29 mouse cellular contexts compared by ENCODE assay signal in the genomic region with DNA sequence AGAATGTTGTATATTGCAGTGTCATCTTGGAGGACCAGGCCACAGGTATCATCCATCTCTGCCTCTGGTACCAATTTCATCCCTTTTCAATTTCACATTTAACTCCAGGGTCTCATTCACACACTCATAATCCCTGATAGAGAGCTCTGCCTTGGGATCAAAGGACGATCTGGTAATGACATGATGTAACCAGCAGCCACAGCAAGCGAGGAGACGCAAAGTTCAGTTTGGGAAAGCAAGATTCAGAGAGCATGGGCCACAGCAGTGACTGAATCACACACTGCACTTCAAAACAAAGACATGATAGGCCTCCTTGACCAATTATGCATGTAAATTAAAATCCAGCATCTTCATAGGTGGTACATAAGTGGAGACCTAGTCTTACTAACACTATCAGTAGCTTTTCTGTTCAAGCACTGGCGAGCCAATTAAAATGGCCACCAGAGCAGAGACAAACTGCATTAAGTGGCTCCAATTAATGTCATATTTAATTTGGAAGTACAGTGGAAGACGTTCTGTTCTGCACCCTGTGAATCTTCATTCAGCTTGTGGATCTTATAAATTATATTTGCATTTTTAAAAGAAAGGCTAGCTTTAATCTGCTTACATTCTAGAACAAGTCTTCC.
DNase-seq lines count a peak whose midpoint lies in the region; ATAC-seq and TF ChIP-seq lines count a peak whose summit lies in the region.
"Had no signal": no experiment of that assay in that cellular context is flagged by ENCODE, and none has a peak within 500 bp of the region (broad histone marks: within the 10 kb centered on the region; RNA-seq: fewer than 3 reads in every experiment).

No protein-coding gene starts in this region.

- no peak overlapping the region for H3K4me3 ChIP-seq in forebrain, embryonic 12.5 days (replicated peaks)
- H3K4me3 ChIP-seq in forebrain, embryonic 15.5 days = no peak overlapping the region
- no peak overlapping the region for H3K4me3 ChIP-seq in midbrain, embryonic 13.5 days (replicated peaks)
- no peak overlapping the region for H3K4me3 ChIP-seq in midbrain, postnatal 0 days (ENCODE audit: low read depth, low read length)
- no peak overlapping the region for H3K4me3 ChIP-seq in heart, embryonic 11.5 days (ENCODE audit: low read depth, low read length)
- no peak overlapping the region for H3K4me3 ChIP-seq in neural tube, embryonic 15.5 days (replicated peaks)
- H3K4me3 ChIP-seq: embryonic facial prominence, embryonic 10.5 days; embryonic facial prominence, embryonic 13.5 days; erythroblast, embryonic 14.5 days; heart, embryonic 13.5 days had no signal

- no peak overlapping the region for H3K27ac ChIP-seq in forebrain, embryonic 12.5 days
- H3K27ac ChIP-seq in forebrain, embryonic 15.5 days (replicated peaks) = no peak overlapping the region
- H3K27ac ChIP-seq in midbrain, embryonic 13.5 days = no peak overlapping the region
- no peak overlapping the region for H3K27ac ChIP-seq in midbrain, postnatal 0 days (ENCODE audit: low read depth, low read length)
- no peak overlapping the region for H3K27ac ChIP-seq in heart, embryonic 11.5 days (ENCODE audit: low read depth, low read length)
- H3K27ac ChIP-seq in neural tube, embryonic 15.5 days (replicated peaks) = no peak overlapping the region
- H3K27ac ChIP-seq: embryonic facial prominence, embryonic 10.5 days; embryonic facial prominence, embryonic 13.5 days; heart, embryonic 13.5 days; hindbrain, embryonic 14.5 days; hindbrain, postnatal 0 days had no signal

- no peak overlapping the region for H3K4me2 ChIP-seq in forebrain, embryonic 12.5 days
- H3K4me2 ChIP-seq in forebrain, embryonic 15.5 days (replicated peaks) = no peak overlapping the region
- H3K4me2 ChIP-seq in midbrain, embryonic 13.5 days (replicated peaks) = no peak overlapping the region
- no peak overlapping the region for H3K4me2 ChIP-seq in midbrain, postnatal 0 days (ENCODE audit: low read depth, low read length, poor library complexity, severe bottlenecking)
- H3K4me2 ChIP-seq in heart, embryonic 11.5 days = no peak overlapping the region
- no peak overlapping the region for H3K4me2 ChIP-seq in neural tube, embryonic 15.5 days
- H3K4me2 ChIP-seq: embryonic facial prominence, embryonic 13.5 days; heart, embryonic 13.5 days; hindbrain, embryonic 14.5 days had no signal

- TF ChIP-seq CTCF in midbrain, postnatal 0 days (IDR thresholded peaks at IDR 0.05) = no peak
- no peak for TF ChIP-seq CTCF in brain, embryonic 14.5 days (IDR thresholded peaks at IDR 0.05; ENCODE audit: borderline replicate concordance, extremely low read depth, insufficient read depth, insufficient read length)

- peaks cover 2% of the 10 kb centered on the region; the same call in 1 of the 2 replicates for H3K4me1 ChIP-seq in forebrain, embryonic 12.5 days
- H3K4me1 ChIP-seq in forebrain, embryonic 15.5 days = no peaks in the 10 kb centered on the region
- no peaks in the 10 kb centered on the region; the same call in 1 of the 2 replicates for H3K4me1 ChIP-seq in midbrain, embryonic 13.5 days (replicated peaks)
- H3K4me1 ChIP-seq in midbrain, postnatal 0 days (ENCODE audit: insufficient read depth, low read length) = no peaks in the 10 kb centered on the region
- H3K4me1 ChIP-seq in heart, embryonic 11.5 days (ENCODE audit: control insufficient read depth, insufficient read depth, low read length) = no peaks in the 10 kb centered on the region
- H3K4me1 ChIP-seq in neural tube, embryonic 15.5 days = no peaks in the 10 kb centered on the region
- H3K4me1 ChIP-seq: embryonic facial prominence, embryonic 10.5 days; embryonic facial prominence, embryonic 13.5 days; heart, embryonic 13.5 days had no signal

- peak; percentile 22; the same call in 1 of the 2 replicates for ATAC-seq in forebrain, embryonic 12.5 days (ENCODE audit: low FRiP score)
- no peak for ATAC-seq in forebrain, embryonic 15.5 days (replicated peaks)
- peak; percentile 55 for ATAC-seq in midbrain, embryonic 13.5 days
- no peak for ATAC-seq in midbrain, postnatal 0 days (ENCODE audit: low FRiP score)
- no peak for ATAC-seq in heart, embryonic 11.5 days (replicated peaks; ENCODE audit: insufficient number of reproducible peaks, low FRiP score, low TSS enrichment)
- no peak for ATAC-seq in neural tube, embryonic 15.5 days (ENCODE audit: low FRiP score)
- ATAC-seq: hindbrain, postnatal 0 days; inflammation-experienced regulatory T-cells, adult 6 months had no signal

- no peak for DNase-seq in midbrain, postnatal 0 days (ENCODE audit: low spot score)
- peak; percentile 31 for DNase-seq in brain, embryonic 14.5 days (ENCODE audit: low read depth)
- DNase-seq in retina, embryonic 14.5 days (ENCODE audit: low spot score) = peak; percentile 72
- DNase-seq: adrenal gland, adult 2 months; adrenal gland, postnatal 14 days; B cell, adult 2 months; cerebellum, adult 11-12 months; cerebellum, adult 8-10 months; cerebellum, postnatal 10 days; cerebellum, postnatal 36 days; embryo, embryonic 11 days; gastrocnemius, postnatal 25 days; heart, adult 18-20 months; heart, postnatal 14 days; heart, postnatal 4 days had no signal

- H3K9ac ChIP-seq in forebrain, embryonic 12.5 days = no peak overlapping the region
- H3K9ac ChIP-seq in forebrain, embryonic 15.5 days (replicated peaks) = no peak overlapping the region
- H3K9ac ChIP-seq in midbrain, embryonic 13.5 days (replicated peaks) = no peak overlapping the region
- no peak overlapping the region for H3K9ac ChIP-seq in midbrain, postnatal 0 days (replicated peaks; ENCODE audit: low read length, poor library complexity, severe bottlenecking)
- no peak overlapping the region for H3K9ac ChIP-seq in heart, embryonic 11.5 days (ENCODE audit: low read depth, low read length)
- H3K9ac ChIP-seq in neural tube, embryonic 15.5 days (replicated peaks) = no peak overlapping the region
- H3K9ac ChIP-seq: embryonic facial prominence, embryonic 13.5 days; heart, embryonic 13.5 days; hindbrain, embryonic 14.5 days had no signal

- no peaks in the 10 kb centered on the region for H3K9me3 ChIP-seq in forebrain, embryonic 12.5 days
- H3K9me3 ChIP-seq in forebrain, embryonic 15.5 days = no peaks in the 10 kb centered on the region
- no peaks in the 10 kb centered on the region for H3K9me3 ChIP-seq in midbrain, embryonic 13.5 days
- H3K9me3 ChIP-seq in midbrain, postnatal 0 days (ENCODE audit: low read length) = no peaks in the 10 kb centered on the region
- no peaks in the 10 kb centered on the region for H3K9me3 ChIP-seq in heart, embryonic 11.5 days (replicated peaks; ENCODE audit: control insufficient read depth, low read length)
- H3K9me3 ChIP-seq in neural tube, embryonic 15.5 days (replicated peaks) = no peaks in the 10 kb centered on the region
- H3K9me3 ChIP-seq: embryonic facial prominence, embryonic 10.5 days; embryonic facial prominence, embryonic 13.5 days; G1E; heart, embryonic 13.5 days had no signal

- no peak for TF ChIP-seq POLR2A in brain, embryonic 14.5 days (IDR thresholded peaks at IDR 0.05; ENCODE audit: borderline replicate concordance, extremely low read depth, insufficient read depth, insufficient read length, poor library complexity, severe bottlenecking)

- H3K27me3 ChIP-seq in forebrain, embryonic 12.5 days = no peaks in the 10 kb centered on the region
- no peaks in the 10 kb centered on the region for H3K27me3 ChIP-seq in forebrain, embryonic 15.5 days
- H3K27me3 ChIP-seq in midbrain, embryonic 13.5 days = no peaks in the 10 kb centered on the region
- H3K27me3 ChIP-seq in midbrain, postnatal 0 days (ENCODE audit: insufficient read depth, low read length) = no peaks in the 10 kb centered on the region
- H3K27me3 ChIP-seq in heart, embryonic 11.5 days (ENCODE audit: control insufficient read depth, insufficient read depth, low read length) = no peaks in the 10 kb centered on the region
- H3K27me3 ChIP-seq in neural tube, embryonic 15.5 days (replicated peaks) = no peaks in the 10 kb centered on the region
- H3K27me3 ChIP-seq: CH12.LX; embryonic facial prominence, embryonic 13.5 days; heart, embryonic 13.5 days had no signal

- 55% methylated on average over 5 of the region's 5 CpGs for WGBS in forebrain, embryonic 12.5 days
- WGBS in forebrain, embryonic 15.5 days = 41% methylated on average over 5 of the region's 5 CpGs
- 73% methylated on average over 5 of the region's 5 CpGs for WGBS in midbrain, embryonic 13.5 days
- 64% methylated on average over 5 of the region's 5 CpGs for WGBS in midbrain, postnatal 0 days
- WGBS in heart, embryonic 11.5 days (ENCODE audit: insufficient replicate concordance) = 76% methylated on average over 5 of the region's 5 CpGs
- 78% methylated on average over 5 of the region's 5 CpGs for WGBS in neural tube, embryonic 15.5 days

- H3K36me3 ChIP-seq in forebrain, embryonic 12.5 days (replicated peaks) = no peaks in the 10 kb centered on the region
- no peaks in the 10 kb centered on the region for H3K36me3 ChIP-seq in forebrain, embryonic 15.5 days
- no peaks in the 10 kb centered on the region for H3K36me3 ChIP-seq in midbrain, embryonic 13.5 days
- no peaks in the 10 kb centered on the region for H3K36me3 ChIP-seq in midbrain, postnatal 0 days (ENCODE audit: insufficient read depth, low read length)
- no peaks in the 10 kb centered on the region for H3K36me3 ChIP-seq in heart, embryonic 11.5 days (ENCODE audit: control insufficient read depth, insufficient read depth, low read length)
- H3K36me3 ChIP-seq in neural tube, embryonic 15.5 days = no peaks in the 10 kb centered on the region
- H3K36me3 ChIP-seq: embryonic facial prominence, embryonic 10.5 days; embryonic facial prominence, embryonic 13.5 days; G1E; heart, embryonic 13.5 days had no signal

Comparison
In these comparisons a context has a peak if more than half of its experiments do, and no peak if none do; other contexts are left out.
1. ATAC-seq: peak in forebrain, embryonic 12.5 days (single experiment) and midbrain, embryonic 13.5 days (single experiment); none in forebrain, embryonic 15.5 days (single experiment), midbrain, postnatal 0 days (single experiment), heart, embryonic 11.5 days (single experiment) and neural tube, embryonic 15.5 days (single experiment).